In the genomic region with DNA sequence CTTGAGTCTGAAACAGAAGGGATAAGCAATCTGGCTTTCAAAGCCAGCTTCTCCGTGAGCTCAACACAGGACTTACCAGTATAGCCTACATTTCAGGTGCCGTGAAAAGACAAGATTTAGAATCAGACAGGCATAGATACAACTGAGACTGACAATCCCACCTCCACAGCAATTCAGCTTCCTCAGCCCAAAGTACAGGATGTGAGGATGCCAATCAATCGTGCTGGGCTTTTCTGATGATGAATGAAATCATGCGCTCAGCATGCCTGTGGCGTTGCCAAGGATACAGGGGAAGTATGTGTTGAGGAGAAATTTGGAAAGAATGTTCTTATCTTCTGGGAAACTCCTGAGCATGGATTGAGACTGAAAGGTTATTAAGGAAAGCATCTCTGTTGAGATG, we compare ENCODE assay signal across 19 mouse cellular contexts. TPM values are rescaled to one million over a fixed set of nuclear protein-coding genes. Genes with fewer than 3 reads are reported as not detected.
A peak's percentile ranks its signal among the peaks of the same experiment; 100 is the strongest.
DNase-seq lines count a peak whose midpoint lies in the region; ATAC-seq and TF ChIP-seq lines count a peak whose summit lies in the region.
"Had no signal": no experiment of that assay in that cellular context is flagged by ENCODE, and none has a peak within 500 bp of the region (broad histone marks: within the 10 kb centered on the region; RNA-seq: fewer than 3 reads in every experiment).

No protein-coding gene starts in this region.

- no peak overlapping the region for H3K4me2 ChIP-seq in forebrain, embryonic 13.5 days
- H3K4me2 ChIP-seq in forebrain, embryonic 11.5 days (ENCODE audit: low read depth, low read length, severe bottlenecking): no peak overlapping the region
- H3K4me2 ChIP-seq in midbrain, embryonic 11.5 days: no peak overlapping the region
- no peak overlapping the region for H3K4me2 ChIP-seq in kidney, embryonic 15.5 days
- H3K4me2 ChIP-seq: limb, embryonic 15.5 days; neural tube, embryonic 12.5 days had no signal

- no peaks in the 10 kb centered on the region for H3K9me3 ChIP-seq in forebrain, embryonic 13.5 days (replicated peaks)
- no peaks in the 10 kb centered on the region for H3K9me3 ChIP-seq in forebrain, embryonic 11.5 days (ENCODE audit: control insufficient read depth, low read length)
- H3K9me3 ChIP-seq in midbrain, embryonic 10.5 days (replicated peaks): no peaks in the 10 kb centered on the region
- no peaks in the 10 kb centered on the region for H3K9me3 ChIP-seq in midbrain, embryonic 11.5 days (ENCODE audit: control insufficient read depth, low read length)
- H3K9me3 ChIP-seq in kidney, embryonic 15.5 days (replicated peaks): no peaks in the 10 kb centered on the region
- H3K9me3 ChIP-seq: limb, embryonic 15.5 days; neural tube, embryonic 12.5 days had no signal

- no peaks in the 10 kb centered on the region for H3K36me3 ChIP-seq in forebrain, embryonic 13.5 days (ENCODE audit: poor library complexity, severe bottlenecking)
- no peaks in the 10 kb centered on the region for H3K36me3 ChIP-seq in forebrain, embryonic 11.5 days (ENCODE audit: control insufficient read depth, insufficient read depth, low read length)
- no peaks in the 10 kb centered on the region for H3K36me3 ChIP-seq in midbrain, embryonic 10.5 days
- H3K36me3 ChIP-seq in midbrain, embryonic 11.5 days (ENCODE audit: control insufficient read depth, insufficient read depth, low read length): no peaks in the 10 kb centered on the region
- no peaks in the 10 kb centered on the region for H3K36me3 ChIP-seq in kidney, embryonic 15.5 days
- H3K36me3 ChIP-seq: limb, embryonic 15.5 days; neural tube, embryonic 12.5 days had no signal

- no peak for DNase-seq in forebrain, embryonic 11.5 days (ENCODE audit: low spot score)
- DNase-seq in midbrain, embryonic 10.5 days (ENCODE audit: low spot score): peak; percentile 16
- DNase-seq in midbrain, embryonic 11.5 days (ENCODE audit: low spot score, missing footprints): no peak
- DNase-seq in layer of hippocampus, adult 2 months (ENCODE audit: low spot score in 2 of 2): peak; percentile 20 to 52
- peak; percentile 6 to 8 for DNase-seq in right cerebral cortex, postnatal 36 days (ENCODE audit: low spot score in 2 of 2)
- no peak for DNase-seq in MN1 (ENCODE audit: low spot score)
- DNase-seq: cerebellum, adult 9-10 months; embryo, embryonic 11 days; lung, adult 2 months; lung, postnatal 4 days; thymus, postnatal 25 days had no signal

- ATAC-seq in forebrain, embryonic 13.5 days: peak; percentile 51; the same call in 1 of the 2 replicates
- ATAC-seq in forebrain, embryonic 11.5 days (replicated peaks; ENCODE audit: low FRiP score): no peak
- ATAC-seq in midbrain, embryonic 11.5 days (ENCODE audit: low FRiP score): no peak
- no peak for ATAC-seq in kidney, embryonic 15.5 days (replicated peaks; ENCODE audit: low FRiP score)
- ATAC-seq: inflammation-experienced regulatory T-cells, adult 6 months had no signal

- H3K4me1 ChIP-seq in forebrain, embryonic 13.5 days: no peaks in the 10 kb centered on the region
- no peaks in the 10 kb centered on the region; the same call in 1 of the 2 replicates for H3K4me1 ChIP-seq in forebrain, embryonic 11.5 days (replicated peaks; ENCODE audit: control insufficient read depth, insufficient read depth, low read length)
- peaks cover 15% of the 10 kb centered on the region for H3K4me1 ChIP-seq in midbrain, embryonic 10.5 days
- H3K4me1 ChIP-seq in midbrain, embryonic 11.5 days (ENCODE audit: control insufficient read depth, insufficient read depth, low read length): no peaks in the 10 kb centered on the region
- no peaks in the 10 kb centered on the region for H3K4me1 ChIP-seq in kidney, embryonic 15.5 days
- H3K4me1 ChIP-seq: limb, embryonic 15.5 days; neural tube, embryonic 12.5 days had no signal

- no peak overlapping the region for H3K27ac ChIP-seq in forebrain, embryonic 13.5 days
- no peak overlapping the region for H3K27ac ChIP-seq in forebrain, embryonic 11.5 days (ENCODE audit: low read depth, low read length)
- H3K27ac ChIP-seq in midbrain, embryonic 10.5 days (replicated peaks): peak overlapping the region; percentile 23; the same call in 1 of the 2 replicates
- H3K27ac ChIP-seq in midbrain, embryonic 11.5 days (ENCODE audit: low read depth, low read length): no peak overlapping the region
- H3K27ac ChIP-seq in layer of hippocampus, adult 2 months: no peak overlapping the region
- no peak overlapping the region for H3K27ac ChIP-seq in kidney, embryonic 15.5 days
- H3K27ac ChIP-seq: left cerebral cortex, adult 2 months; limb, embryonic 15.5 days; neural tube, embryonic 12.5 days; stomach, postnatal 0 days had no signal

- 69% methylated on average over 5 of the region's 5 CpGs for WGBS in forebrain, embryonic 13.5 days
- 75% methylated on average over 5 of the region's 5 CpGs for WGBS in forebrain, embryonic 11.5 days
- WGBS in midbrain, embryonic 10.5 days: 80% methylated on average over 5 of the region's 5 CpGs
- 70% methylated on average over 5 of the region's 5 CpGs for WGBS in midbrain, embryonic 11.5 days
- 90% methylated on average over 5 of the region's 5 CpGs for WGBS in kidney, embryonic 15.5 days

- no peaks in the 10 kb centered on the region for H3K27me3 ChIP-seq in forebrain, embryonic 13.5 days
- H3K27me3 ChIP-seq in forebrain, embryonic 11.5 days (ENCODE audit: control insufficient read depth, insufficient read depth, low read length): no peaks in the 10 kb centered on the region
- H3K27me3 ChIP-seq in midbrain, embryonic 10.5 days (ENCODE audit: low read depth, poor library complexity, severe bottlenecking): no peaks in the 10 kb centered on the region
- no peaks in the 10 kb centered on the region for H3K27me3 ChIP-seq in midbrain, embryonic 11.5 days (ENCODE audit: control insufficient read depth, insufficient read depth, low read length)
- H3K27me3 ChIP-seq in kidney, embryonic 15.5 days: no peaks in the 10 kb centered on the region
- H3K27me3 ChIP-seq: CH12.LX; limb, embryonic 15.5 days; neural tube, embryonic 12.5 days had no signal

- TF ChIP-seq CTCF in layer of hippocampus, adult 2 months (conservative IDR thresholded peaks at IDR 0.05): no peak

- H3K4me3 ChIP-seq in forebrain, embryonic 13.5 days: no peak overlapping the region
- no peak overlapping the region for H3K4me3 ChIP-seq in forebrain, embryonic 11.5 days (ENCODE audit: low read depth, low read length)
- H3K4me3 ChIP-seq in midbrain, embryonic 10.5 days: no peak overlapping the region
- H3K4me3 ChIP-seq in midbrain, embryonic 11.5 days (ENCODE audit: low read depth, low read length): no peak overlapping the region
- no peak overlapping the region for H3K4me3 ChIP-seq in layer of hippocampus, adult 2 months
- no peak overlapping the region for H3K4me3 ChIP-seq in kidney, embryonic 15.5 days (replicated peaks)
- H3K4me3 ChIP-seq: left cerebral cortex, adult 2 months; limb, embryonic 15.5 days; neural tube, embryonic 12.5 days had no signal

- no peak overlapping the region for H3K9ac ChIP-seq in forebrain, embryonic 13.5 days
- no peak overlapping the region for H3K9ac ChIP-seq in forebrain, embryonic 11.5 days (ENCODE audit: low read length)
- H3K9ac ChIP-seq in midbrain, embryonic 11.5 days (ENCODE audit: low read length): no peak overlapping the region
- no peak overlapping the region for H3K9ac ChIP-seq in kidney, embryonic 15.5 days
- H3K9ac ChIP-seq: limb, embryonic 15.5 days; neural tube, embryonic 12.5 days had no signal

RNA-seq across cellular contexts. Expression of gene Thbs1, which starts 50.4 kb away (rescaled TPM):
- polyA plus RNA-seq in forebrain, embryonic 13.5 days (2015; fragmentation: Nextera tagmentation; extraction: Ambion mirVana): 5.9 and 9.2 TPM in 2 replicates
- polyA plus RNA-seq in forebrain, embryonic 11.5 days (2014; fragmentation: Nextera tagmentation; extraction: Ambion mirVana): 61.2 and 63.4 TPM in 2 replicates
- 25.4 and 35.4 TPM in 2 replicates for polyA plus RNA-seq in midbrain, embryonic 10.5 days (2016; fragmentation: Nextera tagmentation; extraction: Ambion mirVana)
- 37.4 and 42.0 TPM in 2 replicates for polyA plus RNA-seq in midbrain, embryonic 11.5 days (2014; fragmentation: Nextera tagmentation; extraction: Ambion mirVana)
- total RNA-seq in layer of hippocampus, adult 2 months (2021): 1 to 10 TPM; 2.0 to 2.8 TPM
- polyA plus RNA-seq in kidney, embryonic 15.5 days (2015; fragmentation: Nextera tagmentation; extraction: Ambion mirVana): 35.1 and 38.3 TPM in 2 replicates

Comparison
In these comparisons a context has a peak if more than half of its experiments do, and no peak if none do; other contexts are left out.
1. DNase-seq: peak in midbrain, embryonic 10.5 days (single experiment), layer of hippocampus, adult 2 months (2 of 2) and right cerebral cortex, postnatal 36 days (2 of 2); none in forebrain, embryonic 11.5 days (single experiment), midbrain, embryonic 11.5 days (single experiment) and MN1 (single experiment).